Mouse (Mus musculus) cortical plate, adult 2 months (tissue): ENCODE measurements around the gene Bpifb1.

ENCODE experiments used
- CTCF ChIP-seq: fragments of 200-500 bp; IDR thresholded peaks from 2 replicates; pipeline ENCODE4 v1.5.1; 2011; ENCODE audit warnings: mild to moderate bottlenecking, control low read depth, low read length; ENCODE audit not compliant: insufficient read depth; ENCODE audit errors: extremely low read depth
- POLR2A ChIP-seq: fragments of 200-500 bp; IDR thresholded peaks from 2 replicates; pipeline ENCODE4 v1.6.1; 2011; ENCODE audit warnings: mild to moderate bottlenecking, low read length, control low read depth; ENCODE audit not compliant: insufficient read depth; ENCODE audit errors: extremely low read depth

DNA sequence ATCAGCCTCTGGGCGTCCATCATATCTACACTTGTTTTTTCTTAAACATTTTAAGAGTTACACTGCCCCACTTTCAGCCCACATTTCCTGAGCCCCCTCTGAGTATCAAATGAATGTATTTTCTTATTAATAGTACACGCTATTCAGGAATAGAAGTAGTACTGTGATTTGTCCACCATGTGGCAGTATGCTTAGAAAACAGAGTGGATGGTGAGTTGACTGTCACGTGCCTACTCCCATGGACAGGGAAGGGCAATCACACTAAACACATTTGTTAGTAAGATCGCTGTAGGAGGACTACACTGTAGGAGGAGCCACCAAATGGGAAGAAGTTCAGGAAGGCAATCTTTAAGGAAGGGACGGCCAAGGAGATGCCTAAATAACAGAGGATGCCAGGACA, 3.1 kb upstream of the Bpifb1 start:
- TF ChIP-seq POLR2A (no peak), CTCF (no peak)
